Mouse (Mus musculus) limb, embryonic 11.5 days (tissue): ENCODE measurements around the gene Ctdsp1. TPM values are rescaled to one million over a fixed set of nuclear protein-coding genes. Genes with fewer than 3 reads are reported as not detected.
A peak's percentile ranks its signal among the peaks of the same experiment; 100 is the strongest.

Experiments used
- ATAC-seq: fragments of 200-750 bp; cut with Nextera tagmentation; 2 replicates; pipeline ENCODE4 v1.8.0; 2017; ENCODE audit warnings: low read depth; ENCODE audit not compliant: insufficient number of reproducible peaks, low FRiP score, low TSS enrichment
- DNase-seq: peaks from one replicate; pipeline ENCODE4 v3.0.0-alpha.2; 2015; ENCODE audit warnings: low spot score
- H3K27ac ChIP-seq: fragments of 300-500 bp; sonication (generic); replicated peaks from 2 replicates; pipeline ENCODE4 v1.5.1; 2014; ENCODE audit warnings: low read depth, mild to moderate bottlenecking, low read length
- H3K27me3 ChIP-seq: fragments of 300-500 bp; sonication (generic); 2 replicates; pipeline ENCODE4 v1.6.1; 2014; ENCODE audit warnings: mild to moderate bottlenecking, low read length, mixed read lengths; ENCODE audit not compliant: control insufficient read depth, insufficient read depth
- H3K36me3 ChIP-seq: fragments of 300-500 bp; sonication (generic); 2 replicates; pipeline ENCODE4 v1.6.1; 2014; ENCODE audit warnings: mild to moderate bottlenecking, low read length, moderate library complexity, mixed read lengths; ENCODE audit not compliant: control insufficient read depth, insufficient read depth
- H3K4me1 ChIP-seq: fragments of 300-500 bp; sonication (generic); 2 replicates; pipeline ENCODE4 v1.6.1; 2014; ENCODE audit warnings: low read length, mixed read lengths; ENCODE audit not compliant: control insufficient read depth, insufficient read depth
- H3K4me2 ChIP-seq: fragments of 300-500 bp; sonication (generic); 2 replicates; pipeline ENCODE4 v1.6.1; 2014; ENCODE audit warnings: low read depth, mild to moderate bottlenecking, moderate library complexity; ENCODE audit not compliant: severe bottlenecking
- H3K4me3 ChIP-seq: fragments of 300-500 bp; sonication (generic); 2 replicates; pipeline ENCODE4 v1.5.1; 2014; ENCODE audit warnings: low read depth, low read length
- H3K9ac ChIP-seq: fragments of 300-500 bp; sonication (generic); 2 replicates; pipeline ENCODE4 v1.6.1; 2014; ENCODE audit warnings: mild to moderate bottlenecking, low read length
- H3K9me3 ChIP-seq: fragments of 300-500 bp; sonication (generic); 2 replicates; pipeline ENCODE4 v1.6.1; 2016; ENCODE audit warnings: low read length; ENCODE audit not compliant: control insufficient read depth
- WGBS: fragments of 180-500 bp; shearing (Covaris S2); extraction: QIAGEN DNeasy Blood & Tissue Kit; methylation state at CpG from one replicate; pipeline ENCODE4 v1.1.7; 2014; 5-methylcytosine and 5-hydroxymethylcytosine counted together
- polyA plus RNA-seq: library from polyadenylated mRNA; unstranded; fragments of >200 nt; fragmentation: Nextera tagmentation; extraction: Ambion mirVana; gene quantifications from 2 replicates; pipeline ENCODE4 v1.2.1, GENCODE M21; 2014

Gene Ctdsp1
- polyA plus RNA-seq, 1 experiment from 2014 or later = 75.8 TPM

GRCm38 (mm10) chr1:74390287-74390906 is 912 bp upstream of the Ctdsp1 start:
- Histone ChIP-seq H3K9me3 (no peaks in the 10 kb centered on the region), H3K27ac (no peak overlapping the region), H3K9ac (no peak overlapping the region; the same call in 1 of the 2 replicates), H3K4me1 (peaks cover 10% of the 10 kb centered on the region), H3K27me3 (no peaks in the 10 kb centered on the region), H3K4me2 (peak overlapping the region; percentile 97), H3K36me3 (peaks cover 8% of the 10 kb centered on the region; the same call in 1 of the 2 replicates), H3K4me3 (peak overlapping the region; percentile 12)
- WGBS = 7% methylated on average over 21 of the region's 21 CpGs
- ATAC-seq (no peak), DNase-seq (peak; percentile 80)

DNA sequence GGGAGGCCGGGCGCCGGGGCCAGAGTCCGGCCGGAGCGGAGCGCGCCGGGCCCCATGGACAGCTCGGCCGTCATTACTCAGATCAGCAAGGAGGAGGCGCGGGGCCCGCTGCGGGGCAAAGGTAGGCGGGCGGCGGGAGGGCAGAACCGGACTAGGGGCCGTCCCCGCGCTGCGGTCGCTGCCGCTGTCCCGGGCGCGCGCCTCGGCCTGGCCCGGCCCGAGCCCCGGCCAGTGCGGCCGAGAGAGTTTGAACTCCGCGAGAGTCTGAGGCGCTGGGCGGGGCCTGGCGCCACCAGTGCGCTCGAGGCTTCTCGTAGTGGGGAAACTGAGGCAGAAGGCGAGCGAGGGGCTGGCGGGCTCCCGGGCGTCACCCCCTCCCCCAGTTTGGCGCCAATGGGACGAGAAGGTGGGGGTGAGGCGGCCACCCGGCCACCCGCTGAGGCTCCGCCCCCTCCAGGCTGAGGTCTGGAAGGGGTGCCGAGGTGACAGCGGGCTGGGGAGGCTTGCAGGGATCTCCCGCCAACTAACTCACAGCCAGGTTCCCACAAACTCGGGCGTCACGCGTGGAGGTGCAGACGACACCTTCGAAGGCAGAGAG is 634 bp downstream of the Ctdsp1 start:
- ATAC-seq = peak; percentile 22; the same call in 1 of the 2 replicates
- peak; percentile 72 for DNase-seq
- Histone ChIP-seq H3K4me1 (peaks cover 10% of the 10 kb centered on the region), H3K27me3 (no peaks in the 10 kb centered on the region), H3K9me3 (no peaks in the 10 kb centered on the region), H3K9ac (peak overlapping the region; percentile 96), H3K27ac (peak overlapping the region; percentile 95), H3K4me2 (peak overlapping the region; percentile 97), H3K36me3 (peaks cover 8% of the 10 kb centered on the region; the same call in 1 of the 2 replicates), H3K4me3 (peak overlapping the region; percentile 88)
- under 1% methylated on average over 59 of the region's 63 CpGs for WGBS

- no peak for ATAC-seq
- no peak for DNase-seq
- 3% methylated on average over 16 of the region's 16 CpGs for WGBS
- Histone ChIP-seq H3K27me3 (no peaks in the 10 kb centered on the region), H3K9me3 (no peaks in the 10 kb centered on the region), H3K4me1 (peaks cover 10% of the 10 kb centered on the region), H3K27ac (peak overlapping the region; percentile 95), H3K4me3 (peak overlapping the region; percentile 88), H3K36me3 (peaks cover 8% of the 10 kb centered on the region; the same call in 1 of the 2 replicates), H3K4me2 (peak overlapping the region; percentile 97), H3K9ac (peak overlapping the region; percentile 96)
Measured at GRCm38 (mm10) chr1:74392446-74392994, 1.2 kb downstream of the Ctdsp1 start.

DNA sequence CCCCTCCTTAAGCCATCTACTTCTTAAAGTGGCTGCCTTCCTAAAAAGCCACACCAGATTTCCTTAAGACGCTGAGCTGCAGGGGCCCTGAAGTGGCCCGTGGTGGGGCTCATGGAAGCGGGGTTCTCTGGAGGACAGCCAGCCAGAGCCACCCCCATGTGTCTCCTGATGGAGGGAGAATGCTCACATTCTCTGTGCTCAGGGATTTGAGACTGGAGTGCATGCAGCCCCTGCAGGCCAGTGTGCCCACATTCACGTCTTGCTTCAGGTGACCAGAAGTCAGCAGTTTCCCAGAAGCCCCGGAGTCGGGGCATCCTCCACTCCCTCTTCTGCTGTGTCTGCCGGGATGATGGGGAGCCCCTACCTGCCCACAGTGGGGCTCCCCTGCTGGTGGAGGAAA is 1.7 kb downstream of the Ctdsp1 start:
- WGBS = 50% methylated on average over 7 of the region's 7 CpGs
- DNase-seq (no peak), ATAC-seq (no peak)
- Histone ChIP-seq H3K27ac (no peak overlapping the region; the same call in 1 of the 2 replicates), H3K4me1 (peaks cover 10% of the 10 kb centered on the region), H3K4me3 (peak overlapping the region; percentile 88), H3K9ac (peak overlapping the region; percentile 96), H3K27me3 (no peaks in the 10 kb centered on the region), H3K4me2 (peak overlapping the region; percentile 97), H3K36me3 (peaks cover 8% of the 10 kb centered on the region; the same call in 1 of the 2 replicates), H3K9me3 (no peaks in the 10 kb centered on the region)

GRCm38 (mm10) chr1:74393697-74394096 is 2.4 kb downstream of the Ctdsp1 start:
- no peaks in the 10 kb centered on the region for H3K9me3 ChIP-seq
- peaks cover 8% of the 10 kb centered on the region; the same call in 1 of the 2 replicates for H3K36me3 ChIP-seq
- ATAC-seq (no peak), DNase-seq (no peak)
- no peaks in the 10 kb centered on the region for H3K27me3 ChIP-seq
- no peak overlapping the region for H3K27ac ChIP-seq
- H3K9ac ChIP-seq = no peak overlapping the region
- H3K4me3 ChIP-seq = no peak overlapping the region
- WGBS = 87% methylated on average over 9 of the region's 9 CpGs
- H3K4me1 ChIP-seq = peaks cover 10% of the 10 kb centered on the region
- no peak overlapping the region for H3K4me2 ChIP-seq

DNA sequence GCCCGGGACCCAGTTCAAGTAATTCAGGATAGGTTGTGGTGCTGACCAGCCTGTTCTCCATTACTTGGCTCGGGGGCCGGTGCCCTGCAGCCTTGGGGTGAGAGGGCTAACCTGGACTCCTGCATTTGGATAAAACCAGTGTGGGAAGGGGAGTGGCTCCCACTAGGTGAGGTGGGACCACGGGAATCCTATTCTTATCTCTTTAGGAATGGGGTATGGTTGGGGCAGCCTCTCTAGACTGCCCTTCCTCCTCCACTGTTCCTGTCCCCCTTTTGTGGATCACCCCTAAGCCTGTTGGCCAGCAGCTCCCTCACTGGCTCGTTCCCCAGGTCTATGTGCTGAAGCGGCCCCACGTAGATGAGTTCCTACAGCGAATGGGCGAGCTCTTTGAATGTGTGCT is 3.0 kb downstream of the Ctdsp1 start:
- no peak for ATAC-seq
- no peak for DNase-seq
- Histone ChIP-seq H3K9ac (no peak overlapping the region), H3K9me3 (no peaks in the 10 kb centered on the region), H3K36me3 (peaks cover 8% of the 10 kb centered on the region; the same call in 1 of the 2 replicates), H3K4me1 (peaks cover 10% of the 10 kb centered on the region), H3K27me3 (no peaks in the 10 kb centered on the region), H3K4me2 (no peak overlapping the region), H3K27ac (no peak overlapping the region), H3K4me3 (no peak overlapping the region)
- 92% methylated on average over 9 of the region's 9 CpGs for WGBS

GRCm38 (mm10) chr1:74394858-74395257 is 3.5 kb downstream of the Ctdsp1 start:
- Histone ChIP-seq H3K27me3 (no peaks in the 10 kb centered on the region), H3K4me1 (peaks cover 6% of the 10 kb centered on the region), H3K36me3 (peaks cover 8% of the 10 kb centered on the region; the same call in 1 of the 2 replicates), H3K4me3 (no peak overlapping the region), H3K9ac (no peak overlapping the region), H3K4me2 (no peak overlapping the region), H3K27ac (no peak overlapping the region), H3K9me3 (no peaks in the 10 kb centered on the region)
- WGBS = 90% methylated on average over 15 of the region's 15 CpGs
- DNase-seq = no peak
- ATAC-seq = no peak

- no peak overlapping the region for H3K27ac ChIP-seq
- H3K4me3 ChIP-seq = no peak overlapping the region
- peaks cover 8% of the 10 kb centered on the region; the same call in 1 of the 2 replicates for H3K36me3 ChIP-seq
- no peak overlapping the region for H3K4me2 ChIP-seq
- no peaks in the 10 kb centered on the region for H3K27me3 ChIP-seq
- no peaks in the 10 kb centered on the region for H3K9me3 ChIP-seq
- WGBS = 83% methylated on average over 12 of the region's 13 CpGs
- ATAC-seq (no peak), DNase-seq (no peak)
- no peak overlapping the region for H3K9ac ChIP-seq
- H3K4me1 ChIP-seq = peaks cover 6% of the 10 kb centered on the region
Measured at GRCm38 (mm10) chr1:74395290-74395689, 4.0 kb downstream of the Ctdsp1 start.
